Mouse (Mus musculus) hindbrain, embryonic 16.5 days (tissue): Measurements from ENCODE around the gene Idh1. TPM values are rescaled to one million over a fixed set of nuclear protein-coding genes. Genes with fewer than 3 reads are reported as not detected.

Experiments used
- ATAC-seq: fragments of 200-750 bp; cut with Nextera tagmentation; 2 replicates; pipeline ENCODE4 v1.8.0; 2017; ENCODE audit warnings: moderate TSS enrichment, moderate library complexity
- H3K27ac ChIP-seq: fragments of 300-500 bp; sonication (generic); 2 replicates; pipeline ENCODE4 v1.5.1; 2014; ENCODE audit warnings: low read depth, mild to moderate bottlenecking, control low read depth, low read length, moderate library complexity
- H3K27me3 ChIP-seq: fragments of 300-500 bp; sonication (generic); replicated peaks from 2 replicates; pipeline ENCODE4 v1.6.1; 2014; ENCODE audit warnings: low read length; ENCODE audit not compliant: control insufficient read depth, insufficient read depth
- H3K36me3 ChIP-seq: fragments of 300-500 bp; sonication (generic); 2 replicates; pipeline ENCODE4 v1.6.1; 2014; ENCODE audit warnings: mild to moderate bottlenecking, low read length, moderate library complexity, mixed read lengths; ENCODE audit not compliant: control insufficient read depth, insufficient read depth
- H3K4me1 ChIP-seq: fragments of 300-500 bp; sonication (generic); 2 replicates; pipeline ENCODE4 v1.6.1; 2014; ENCODE audit warnings: low read depth, low read length; ENCODE audit not compliant: control insufficient read depth, insufficient read depth
- H3K4me2 ChIP-seq: fragments of 300-500 bp; sonication (generic); 2 replicates; pipeline ENCODE4 v1.6.1; 2014; ENCODE audit warnings: mild to moderate bottlenecking, low read length, control low read depth, moderate library complexity
- H3K4me3 ChIP-seq: fragments of 300-500 bp; sonication (generic); 2 replicates; pipeline ENCODE4 v1.5.1; 2014; ENCODE audit warnings: mild to moderate bottlenecking, low read length, control low read depth, moderate library complexity
- H3K9ac ChIP-seq: fragments of 300-500 bp; sonication (generic); 2 replicates; pipeline ENCODE4 v1.6.1; 2014; ENCODE audit warnings: low read depth, mild to moderate bottlenecking, control low read depth, low read length, moderate library complexity
- H3K9me3 ChIP-seq: fragments of 300-500 bp; sonication (generic); 2 replicates; pipeline ENCODE4 v1.6.1; 2014; ENCODE audit warnings: mild to moderate bottlenecking, low read length, moderate library complexity; ENCODE audit not compliant: control insufficient read depth
- whole genome bisulfite sequencing: fragments of 180-500 bp; shearing (Covaris S2); extraction: QIAGEN DNeasy Blood & Tissue Kit; methylation state at CpG from one replicate; pipeline ENCODE4 v1.1.7; 2014; 5-methylcytosine and 5-hydroxymethylcytosine counted together
- polyA plus RNA-seq: library from polyadenylated mRNA; unstranded; fragments of >200 nt; fragmentation: Nextera tagmentation; extraction: Ambion mirVana; gene quantifications from 2 replicates; pipeline ENCODE4 v1.2.1, GENCODE M21; 2015

Gene Idh1
- polyA plus RNA-seq, 1 experiment from 2014 or later = 497 TPM

- H3K36me3 ChIP-seq = no peaks in the 10 kb centered on the region
- WGBS = 4% methylated on average over 11 of the region's 11 CpGs
- H3K9me3 ChIP-seq = no peaks in the 10 kb centered on the region
- no peak for ATAC-seq
- H3K4me1 ChIP-seq = peaks cover 19% of the 10 kb centered on the region
- peak overlapping the region; percentile 86 for H3K27ac ChIP-seq
- H3K27me3 ChIP-seq = no peaks in the 10 kb centered on the region
- H3K4me2 ChIP-seq = peak overlapping the region; percentile 78
- peak overlapping the region; percentile 71 for H3K9ac ChIP-seq
- H3K4me3 ChIP-seq = peak overlapping the region; percentile 69
Measured at GRCm38 (mm10) chr1:65179634-65180249, 6.6 kb downstream of the Idh1 start.

- H3K4me3 ChIP-seq = peak overlapping the region; percentile 69
- H3K27ac ChIP-seq = peak overlapping the region; percentile 95
- peak overlapping the region; percentile 78 for H3K4me2 ChIP-seq
- peak; percentile 95 for ATAC-seq
- no peaks in the 10 kb centered on the region for H3K9me3 ChIP-seq
- H3K36me3 ChIP-seq = no peaks in the 10 kb centered on the region
- H3K9ac ChIP-seq = peak overlapping the region; percentile 86
- H3K4me1 ChIP-seq = peaks cover 19% of the 10 kb centered on the region
- WGBS = 1% methylated on average over 39 of the region's 39 CpGs
- no peaks in the 10 kb centered on the region for H3K27me3 ChIP-seq
Measured at GRCm38 (mm10) chr1:65178902-65179432, 7.3 kb downstream of the Idh1 start.

GRCm38 (mm10) chr1:65178126-65178901 lies 8.0 kb downstream of the Idh1 start:
- H3K9ac ChIP-seq = peak overlapping the region; percentile 86
- H3K36me3 ChIP-seq = peaks cover 5% of the 10 kb centered on the region; the same call in 1 of the 2 replicates
- peak overlapping the region; percentile 69 for H3K4me3 ChIP-seq
- H3K9me3 ChIP-seq = no peaks in the 10 kb centered on the region
- no peaks in the 10 kb centered on the region for H3K27me3 ChIP-seq
- H3K27ac ChIP-seq = peak overlapping the region; percentile 95
- peak overlapping the region; percentile 78 for H3K4me2 ChIP-seq
- peak; percentile 81 for ATAC-seq
- H3K4me1 ChIP-seq = peaks cover 19% of the 10 kb centered on the region
- WGBS = 7% methylated on average over 27 of the region's 27 CpGs

GRCm38 (mm10) chr1:65177452-65177851 lies 8.8 kb downstream of the Idh1 start:
- H3K36me3 ChIP-seq = peaks cover 6% of the 10 kb centered on the region
- H3K9me3 ChIP-seq = no peaks in the 10 kb centered on the region
- ATAC-seq = no peak
- no peak overlapping the region for H3K9ac ChIP-seq
- peak overlapping the region; percentile 78 for H3K4me2 ChIP-seq
- peak overlapping the region; percentile 69 for H3K4me3 ChIP-seq
- WGBS = 51% methylated on average over 3 of the region's 3 CpGs
- peaks cover 19% of the 10 kb centered on the region for H3K4me1 ChIP-seq
- no peaks in the 10 kb centered on the region for H3K27me3 ChIP-seq
- H3K27ac ChIP-seq = no peak overlapping the region

- no peaks in the 10 kb centered on the region for H3K27me3 ChIP-seq
- H3K27ac ChIP-seq = no peak overlapping the region
- H3K36me3 ChIP-seq = peaks cover 6% of the 10 kb centered on the region
- H3K4me2 ChIP-seq = peak overlapping the region; percentile 31
- no peak for ATAC-seq
- H3K4me3 ChIP-seq = no peak overlapping the region
- peaks cover 19% of the 10 kb centered on the region for H3K4me1 ChIP-seq
- 78% methylated on average over 5 of the region's 5 CpGs for WGBS
- H3K9me3 ChIP-seq = no peaks in the 10 kb centered on the region
- no peak overlapping the region for H3K9ac ChIP-seq
Measured at GRCm38 (mm10) chr1:65176912-65177311, 9.4 kb downstream of the Idh1 start.

- Histone ChIP-seq H3K36me3 (peaks cover 6% of the 10 kb centered on the region), H3K9me3 (no peaks in the 10 kb centered on the region), H3K27me3 (no peaks in the 10 kb centered on the region), H3K27ac (no peak overlapping the region), H3K4me2 (peak overlapping the region; percentile 29), H3K4me1 (peaks cover 19% of the 10 kb centered on the region), H3K9ac (no peak overlapping the region), H3K4me3 (no peak overlapping the region)
- 68% methylated on average over 4 of the region's 4 CpGs for WGBS
- no peak for ATAC-seq
Measured at GRCm38 (mm10) chr1:65176171-65176570, 10.1 kb downstream of the Idh1 start.

GRCm38 (mm10) chr1:65173716-65174115 lies 12.6 kb downstream of the Idh1 start:
- ATAC-seq = no peak

GRCm38 (mm10) chr1:65171579-65171978 lies 14.7 kb downstream of the Idh1 start:
- Histone ChIP-seq H3K27me3 (no peaks in the 10 kb centered on the region), H3K9me3 (no peaks in the 10 kb centered on the region), H3K27ac (no peak overlapping the region), H3K36me3 (peaks cover 37% of the 10 kb centered on the region), H3K9ac (no peak overlapping the region), H3K4me2 (no peak overlapping the region), H3K4me1 (peaks cover 10% of the 10 kb centered on the region), H3K4me3 (no peak overlapping the region)
- no peak for ATAC-seq
- WGBS = 67% methylated on average over 4 of the region's 4 CpGs

More at GRCm38 (mm10) chr1:65173716-65174115, 12.6 kb downstream of the Idh1 start:
- no peak overlapping the region for H3K4me3 ChIP-seq
- H3K36me3 ChIP-seq = peaks cover 18% of the 10 kb centered on the region
- H3K9me3 ChIP-seq = no peaks in the 10 kb centered on the region
- peaks cover 19% of the 10 kb centered on the region for H3K4me1 ChIP-seq
- H3K4me2 ChIP-seq = no peak overlapping the region
- H3K27me3 ChIP-seq = no peaks in the 10 kb centered on the region
- no peak overlapping the region for H3K9ac ChIP-seq
- WGBS = 96% methylated on average over 2 of the region's 2 CpGs
- no peak overlapping the region for H3K27ac ChIP-seq

GRCm38 (mm10) chr1:65169947-65170346 lies 16.4 kb downstream of the Idh1 start:
- WGBS = 89% methylated on average over 5 of the region's 5 CpGs

More at GRCm38 (mm10) chr1:65169947-65170346, 16.4 kb downstream of the Idh1 start:
- H3K9ac ChIP-seq = no peak overlapping the region
- H3K4me2 ChIP-seq = no peak overlapping the region
- H3K27me3 ChIP-seq = no peaks in the 10 kb centered on the region
- no peaks in the 10 kb centered on the region; the same call in 1 of the 2 replicates for H3K4me1 ChIP-seq
- H3K9me3 ChIP-seq = no peaks in the 10 kb centered on the region
- ATAC-seq = no peak
- no peak overlapping the region for H3K4me3 ChIP-seq
- H3K36me3 ChIP-seq = peaks cover 46% of the 10 kb centered on the region
- H3K27ac ChIP-seq = no peak overlapping the region
